Mouse (Mus musculus) liver, embryonic 14.5 days (tissue): Measurements from ENCODE around the gene Tpgs1. TPM values are rescaled to one million over a fixed set of nuclear protein-coding genes. Genes with fewer than 3 reads are reported as not detected.
A peak's percentile ranks its signal among the peaks of the same experiment; 100 is the strongest.

Source experiments
- ATAC-seq: fragments of 200-750 bp; cut with Nextera tagmentation; 2 replicates; pipeline ENCODE4 v1.8.0; 2017; ENCODE audit warnings: moderate number of reproducible peaks, mild to moderate bottlenecking, moderate library complexity; ENCODE audit not compliant: insufficient read depth
- DNase-seq, 3 experiments: peaks; one replicate each; pipeline ENCODE4 v3.0.0-alpha.2; 2012 to 2013; ENCODE audit warnings: low read depth in 3 of 3, low spot score in 3 of 3
- H3K27ac ChIP-seq: fragments of 300-500 bp; sonication (generic); 2 replicates; pipeline ENCODE4 v1.5.1; 2014; ENCODE audit warnings: moderate library complexity, mild to moderate bottlenecking, control low read depth, inconsistent platforms
- H3K27me3 ChIP-seq: fragments of 300-500 bp; sonication (generic); 2 replicates; pipeline ENCODE4 v1.6.1; 2014; ENCODE audit warnings: mild to moderate bottlenecking, low read length, moderate library complexity; ENCODE audit not compliant: control insufficient read depth, insufficient read depth
- H3K36me3 ChIP-seq: fragments of 300-500 bp; sonication (generic); replicated peaks from 2 replicates; pipeline ENCODE4 v1.6.1; 2014; ENCODE audit warnings: low read depth; ENCODE audit not compliant: control insufficient read depth, insufficient read depth
- H3K4me1 ChIP-seq, 2 experiments: fragments of 200-500 bp in 1 of 2; fragments of 300-500 bp in 1 of 2; sonication (generic) in 1 of 2; replicated peaks; 2 replicates each; pipeline ENCODE4 v1.6.1; 2012 to 2014; ENCODE audit warnings: antibody characterized with exemption in 1 of 2, inconsistent platforms in 1 of 2, low read length in 1 of 2; ENCODE audit not compliant: control insufficient read depth in 2 of 2, insufficient read depth in 2 of 2
- H3K4me2 ChIP-seq: fragments of 300-500 bp; sonication (generic); 2 replicates; pipeline ENCODE4 v1.6.1; 2014; ENCODE audit warnings: low read depth, mild to moderate bottlenecking, control low read depth, moderate library complexity
- H3K4me3 ChIP-seq, 2 experiments: fragments of 200-500 bp in 1 of 2; fragments of 300-500 bp in 1 of 2; sonication (generic) in 1 of 2; 2 replicates each; pipeline ENCODE4 v1.5.1; 2012 to 2014; ENCODE audit warnings: low read depth in 2 of 2, low read length in 2 of 2, mild to moderate bottlenecking in 2 of 2, control low read depth in 1 of 2, inconsistent platforms in 1 of 2, moderate library complexity in 1 of 2; ENCODE audit not compliant: insufficient read depth in 1 of 2
- H3K9ac ChIP-seq: fragments of 300-500 bp; sonication (generic); replicated peaks from 2 replicates; pipeline ENCODE4 v1.6.1; 2014; ENCODE audit warnings: mild to moderate bottlenecking, control low read depth, moderate library complexity
- H3K9me3 ChIP-seq: fragments of 300-500 bp; sonication (generic); 2 replicates; pipeline ENCODE4 v1.6.1; 2016; ENCODE audit warnings: low read length, mixed read lengths; ENCODE audit not compliant: control insufficient read depth
- CTCF ChIP-seq: IDR thresholded peaks from 2 replicates; pipeline ENCODE4 v1.5.1; 2016; ENCODE audit warnings: antibody characterized with exemption, low read depth, control low read depth
- EP300 ChIP-seq: IDR thresholded peaks from 2 replicates; pipeline ENCODE4 v1.6.1; 2016; ENCODE audit warnings: antibody characterized with exemption, low read depth
- WGBS: fragments of 180-500 bp; shearing (Covaris S2); extraction: QIAGEN DNeasy Blood & Tissue Kit; methylation state at CpG from one replicate; pipeline ENCODE4 v1.1.7; 2014; ENCODE audit not compliant: insufficient replicate concordance; 5-methylcytosine and 5-hydroxymethylcytosine counted together
- polyA plus RNA-seq, 2 experiments: library from polyadenylated mRNA; depleted of rRNA in 1 of 2; stranded (reverse) in 1 of 2; unstranded in 1 of 2; fragments of >200 nt; fragmentation: Nextera tagmentation in 1 of 2; extraction: Ambion mirVana in 1 of 2; gene quantifications; 2 replicates each; pipeline versions ENCODE4 v1.2.1 to v1.2.3; 2012 to 2014

The Tpgs1 gene
- polyA plus RNA-seq, 2 experiments = 14.3 to 25.7 TPM

- ATAC-seq (no peak), DNase-seq (no peak)
- no peak for TF ChIP-seq EP300
- TF ChIP-seq CTCF = no peak
- no peak overlapping the region for H3K4me2 ChIP-seq
- H3K4me3 ChIP-seq = no peak overlapping the region
- H3K9ac ChIP-seq = no peak overlapping the region
- no peaks in the 10 kb centered on the region for H3K36me3 ChIP-seq
- H3K9me3 ChIP-seq = no peaks in the 10 kb centered on the region
- WGBS = 65% methylated on average over 4 of the region's 4 CpGs
- H3K27ac ChIP-seq = no peak overlapping the region
- H3K4me1 ChIP-seq = no peaks in the 10 kb centered on the region
- peaks cover 2% of the 10 kb centered on the region for H3K27me3 ChIP-seq
Observed at GRCm38 (mm10) chr10:79631432-79631831, 37.7 kb upstream of the Tpgs1 start.

- Histone ChIP-seq H3K27me3 (peaks cover 19% of the 10 kb centered on the region), H3K4me3 (no peak overlapping the region), H3K9me3 (no peaks in the 10 kb centered on the region), H3K9ac (no peak overlapping the region), H3K4me2 (no peak overlapping the region), H3K4me1 (no peaks in the 10 kb centered on the region), H3K27ac (no peak overlapping the region), H3K36me3 (no peaks in the 10 kb centered on the region)
- no peak for DNase-seq
- no peak for TF ChIP-seq EP300
- TF ChIP-seq CTCF = no peak
- ATAC-seq = no peak
- 61% methylated on average over 17 of the region's 17 CpGs for WGBS
Observed at GRCm38 (mm10) chr10:79633006-79633777, 36.0 kb upstream of the Tpgs1 start.

GRCm38 (mm10) chr10:79636287-79636686 lies 32.9 kb upstream of the Tpgs1 start:
- WGBS = 69% methylated on average over 8 of the region's 8 CpGs
- no peak overlapping the region for H3K4me2 ChIP-seq
- peaks cover 36% of the 10 kb centered on the region for H3K27me3 ChIP-seq

GRCm38 (mm10) chr10:79637128-79638110 lies 31.8 kb upstream of the Tpgs1 start, which contains the start of gene Shc2:
Gene Shc2, minus strand, starts transcription at chr10:79637918.
- ATAC-seq (no peak), DNase-seq (no peak)
- H3K36me3 ChIP-seq = no peaks in the 10 kb centered on the region
- peak within 1 kb of the TSS; percentile 24 to 33 for H3K4me3 ChIP-seq
- peaks cover 36% of the 10 kb centered on the region for H3K27me3 ChIP-seq
- H3K4me2 ChIP-seq = peak within 1 kb of the TSS; percentile 49
- H3K9me3 ChIP-seq = no peaks in the 10 kb centered on the region
- H3K27ac ChIP-seq = no peak within 1 kb of the TSS
- no peak within 1 kb of the TSS for H3K9ac ChIP-seq
- WGBS = 1% methylated on average over 111 of the region's 116 CpGs
- H3K4me1 ChIP-seq = no peaks in the 10 kb centered on the region
- TF ChIP-seq CTCF (no peak), EP300 (no peak)

More at GRCm38 (mm10) chr10:79636287-79636686, 32.9 kb upstream of the Tpgs1 start:
- no peak for DNase-seq
- H3K27ac ChIP-seq = no peak overlapping the region
- H3K36me3 ChIP-seq = no peaks in the 10 kb centered on the region
- TF ChIP-seq EP300 (no peak), CTCF (no peak)
- H3K9me3 ChIP-seq = no peaks in the 10 kb centered on the region
- no peaks in the 10 kb centered on the region for H3K4me1 ChIP-seq
- H3K4me3 ChIP-seq = no peak overlapping the region
- no peak overlapping the region for H3K9ac ChIP-seq
- ATAC-seq = no peak
